Mouse (Mus musculus) intestine, embryonic 14.5 days (tissue): ENCODE data around the gene Creb3l1. TPM values are rescaled to one million over a fixed set of nuclear protein-coding genes. Genes with fewer than 3 reads are reported as not detected.

Source experiments
- ATAC-seq: fragments of 200-750 bp; cut with Nextera tagmentation; replicated peaks from 2 replicates; pipeline ENCODE4 v1.8.0; 2017; ENCODE audit warnings: low read depth, moderate number of reproducible peaks, moderate TSS enrichment, moderate library complexity; ENCODE audit not compliant: low FRiP score, low TSS enrichment
- DNase-seq: peaks from one replicate; pipeline ENCODE4 v3.0.0-alpha.2; 2018; ENCODE audit warnings: low spot score
- H3K27ac ChIP-seq: fragments of 300-500 bp; sonication (generic); 2 replicates; pipeline ENCODE4 v1.5.1; 2014; ENCODE audit warnings: low read depth, mild to moderate bottlenecking, control low read depth
- H3K27me3 ChIP-seq: fragments of 300-500 bp; sonication (generic); replicated peaks from 2 replicates; pipeline ENCODE4 v1.6.1; 2014; ENCODE audit warnings: low read length, control low read depth; ENCODE audit not compliant: control insufficient read depth, insufficient read depth
- H3K36me3 ChIP-seq: fragments of 300-500 bp; sonication (generic); 2 replicates; pipeline ENCODE4 v1.6.1; 2014; ENCODE audit warnings: low read length, control low read depth; ENCODE audit not compliant: control insufficient read depth, insufficient read depth
- H3K4me1 ChIP-seq: fragments of 300-500 bp; sonication (generic); replicated peaks from 2 replicates; pipeline ENCODE4 v1.6.1; 2014; ENCODE audit warnings: low read length, control low read depth, mixed read lengths; ENCODE audit not compliant: control insufficient read depth, insufficient read depth
- H3K4me2 ChIP-seq: fragments of 300-500 bp; sonication (generic); 2 replicates; pipeline ENCODE4 v1.6.1; 2014; ENCODE audit warnings: low read length
- H3K4me3 ChIP-seq: fragments of 300-500 bp; sonication (generic); 2 replicates; pipeline ENCODE4 v1.5.1; 2014; ENCODE audit warnings: low read depth, low read length, control low read depth, mixed read lengths
- H3K9ac ChIP-seq: fragments of 300-500 bp; sonication (generic); 2 replicates; pipeline ENCODE4 v1.6.1; 2014; ENCODE audit warnings: mild to moderate bottlenecking, low read length
- H3K9me3 ChIP-seq: fragments of 300-500 bp; sonication (generic); 2 replicates; pipeline ENCODE4 v1.6.1; 2016; ENCODE audit warnings: low read length, control low read depth; ENCODE audit not compliant: control insufficient read depth
- WGBS: fragments of 180-500 bp; shearing (Covaris S2); extraction: QIAGEN DNeasy Blood & Tissue Kit; methylation state at CpG from one replicate; pipeline ENCODE4 v1.1.7; 2014; 5-methylcytosine and 5-hydroxymethylcytosine counted together
- polyA plus RNA-seq: library from polyadenylated mRNA; unstranded; fragments of >200 nt; fragmentation: Nextera tagmentation; extraction: Ambion mirVana; gene quantifications from 2 replicates; pipeline ENCODE4 v1.2.1, GENCODE M21; 2014

Creb3l1 gene
- polyA plus RNA-seq, 1 experiment from 2014 or later = 24.1 TPM

DNA sequence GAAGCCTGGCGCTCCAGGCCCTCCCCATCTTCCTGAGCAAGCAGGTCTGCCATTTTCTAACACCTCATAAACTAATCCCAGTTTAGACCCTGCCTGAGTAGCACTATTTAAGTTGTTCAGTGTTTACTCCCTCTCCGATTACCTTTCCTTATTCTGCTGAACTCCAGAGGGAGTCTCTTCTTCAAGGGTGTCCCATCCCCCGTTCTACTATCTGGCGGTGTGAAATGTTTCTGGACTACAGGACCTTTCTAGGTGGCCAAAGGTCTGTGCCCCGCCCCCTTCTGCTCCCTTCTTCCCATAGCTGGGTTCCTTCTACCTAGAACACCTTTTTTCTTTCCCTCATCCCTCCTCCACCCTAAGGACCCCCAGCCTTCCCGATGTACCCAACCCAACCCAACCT is 36.0 kb upstream of the Creb3l1 start:
- 22% methylated on average over 6 of the region's 6 CpGs for WGBS
- no peak overlapping the region for H3K9ac ChIP-seq

GRCm38 (mm10) chr2:92059481-92060220 is 35.3 kb upstream of the Creb3l1 start:
- H3K4me1 ChIP-seq = peaks cover 12% of the 10 kb centered on the region
- peak overlapping the region; percentile 55 for H3K4me3 ChIP-seq
- ATAC-seq (peak; percentile 54), DNase-seq (peak; percentile 79)
- H3K27ac ChIP-seq = no peak overlapping the region
- WGBS = under 1% methylated on average over 63 of the region's 63 CpGs
- peaks cover 33% of the 10 kb centered on the region for H3K27me3 ChIP-seq
- no peaks in the 10 kb centered on the region for H3K36me3 ChIP-seq
- H3K9ac ChIP-seq = peak overlapping the region; percentile 34
- H3K4me2 ChIP-seq = peak overlapping the region; percentile 98
- H3K9me3 ChIP-seq = no peaks in the 10 kb centered on the region

More for the DNA sequence above, 36.0 kb upstream of the Creb3l1 start:
- Histone ChIP-seq H3K4me2 (peak overlapping the region; percentile 98), H3K4me3 (peak overlapping the region; percentile 55; the same call in 1 of the 2 replicates), H3K27ac (no peak overlapping the region), H3K9me3 (no peaks in the 10 kb centered on the region), H3K4me1 (peaks cover 12% of the 10 kb centered on the region), H3K27me3 (peaks cover 29% of the 10 kb centered on the region), H3K36me3 (no peaks in the 10 kb centered on the region)
- DNase-seq (no peak), ATAC-seq (no peak)

DNA sequence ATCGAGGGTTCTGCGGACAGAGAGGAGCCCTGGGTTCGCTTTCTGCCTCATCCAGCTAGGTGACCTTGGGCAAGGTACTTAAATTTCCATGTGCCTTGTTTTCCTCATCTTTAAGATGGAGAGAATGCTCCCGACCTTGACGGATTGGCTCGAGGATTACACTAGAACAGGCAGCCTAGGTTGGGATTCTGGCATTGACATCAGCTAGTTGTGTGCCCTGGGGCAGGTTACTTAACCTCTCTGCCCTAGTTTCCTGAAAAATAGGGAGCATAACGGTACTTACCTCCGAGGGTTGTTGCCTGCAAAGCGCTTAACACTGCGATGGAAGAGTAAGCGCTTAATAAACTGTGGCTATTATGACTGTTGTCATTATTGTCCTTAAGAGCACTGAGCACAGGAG is 34.6 kb upstream of the Creb3l1 start:
- peak overlapping the region; percentile 34 for H3K9ac ChIP-seq

DNA sequence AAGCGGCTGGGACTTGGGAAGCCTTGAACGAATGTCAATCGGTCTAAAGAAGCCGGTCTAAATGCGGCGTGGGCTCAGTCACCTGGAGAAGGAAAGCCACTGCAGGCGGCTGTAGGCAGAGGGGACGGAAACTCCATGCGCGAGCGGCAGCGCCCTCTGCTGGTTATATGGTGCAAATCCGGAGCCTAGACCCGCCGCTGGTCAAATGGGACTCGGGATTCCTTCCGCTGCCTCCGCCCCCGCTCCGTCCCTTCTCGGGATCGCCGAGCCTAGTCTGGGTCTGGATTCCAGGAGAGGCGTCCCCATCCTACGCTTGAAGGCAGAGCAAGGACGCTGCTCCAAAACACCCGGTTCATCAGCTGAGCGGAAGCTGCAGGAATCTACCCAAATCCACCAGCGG is 34.2 kb upstream of the Creb3l1 start:
- H3K4me2 ChIP-seq = peak overlapping the region; percentile 98
- H3K9me3 ChIP-seq = no peaks in the 10 kb centered on the region
- ATAC-seq (peak; percentile 57; the same call in 1 of the 2 replicates), DNase-seq (peak; percentile 98)
- peaks cover 36% of the 10 kb centered on the region for H3K27me3 ChIP-seq
- H3K9ac ChIP-seq = no peak overlapping the region
- H3K4me3 ChIP-seq = peak overlapping the region; percentile 55
- under 1% methylated on average over 29 of the region's 29 CpGs for WGBS
- H3K4me1 ChIP-seq = peaks cover 12% of the 10 kb centered on the region
- H3K27ac ChIP-seq = no peak overlapping the region
- H3K36me3 ChIP-seq = no peaks in the 10 kb centered on the region

More for the DNA sequence above, 34.6 kb upstream of the Creb3l1 start:
- Histone ChIP-seq H3K9me3 (no peaks in the 10 kb centered on the region), H3K27me3 (peaks cover 36% of the 10 kb centered on the region), H3K4me2 (peak overlapping the region; percentile 98), H3K36me3 (no peaks in the 10 kb centered on the region), H3K4me3 (peak overlapping the region; percentile 55), H3K27ac (no peak overlapping the region), H3K4me1 (peaks cover 12% of the 10 kb centered on the region)
- 3% methylated on average over 11 of the region's 11 CpGs for WGBS
- no peak for DNase-seq
- ATAC-seq = no peak

DNA sequence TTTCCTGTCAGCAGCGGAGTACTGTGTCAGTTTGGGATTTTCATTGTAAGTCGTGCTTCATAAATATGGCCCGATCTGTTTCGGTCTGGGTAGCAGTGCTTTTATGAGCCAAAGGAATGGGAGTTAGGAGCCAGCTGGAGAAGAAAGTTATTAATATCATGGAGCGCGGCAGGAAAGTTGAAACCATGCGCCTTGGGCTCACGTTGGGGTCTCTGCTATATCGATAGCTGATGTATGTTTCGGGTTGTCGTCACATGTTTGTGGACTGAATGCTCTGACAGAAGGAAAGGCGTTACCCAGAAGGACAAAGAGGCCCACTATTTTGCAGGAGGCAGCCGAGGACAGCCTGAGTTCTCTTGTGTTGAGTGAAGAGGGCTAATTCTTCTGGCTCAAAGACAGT is 32.5 kb upstream of the Creb3l1 start:
- no peak overlapping the region for H3K27ac ChIP-seq
- H3K4me1 ChIP-seq = peaks cover 12% of the 10 kb centered on the region
- 83% methylated on average over 13 of the region's 13 CpGs for WGBS
- no peak overlapping the region for H3K4me2 ChIP-seq
- ATAC-seq (no peak), DNase-seq (no peak)
- H3K9ac ChIP-seq = no peak overlapping the region
- no peak overlapping the region for H3K4me3 ChIP-seq
- peaks cover 36% of the 10 kb centered on the region for H3K27me3 ChIP-seq
- no peaks in the 10 kb centered on the region for H3K9me3 ChIP-seq
- H3K36me3 ChIP-seq = no peaks in the 10 kb centered on the region

- peaks cover 12% of the 10 kb centered on the region for H3K4me1 ChIP-seq
- no peaks in the 10 kb centered on the region for H3K9me3 ChIP-seq
- ATAC-seq = peak; percentile 40; the same call in 1 of the 2 replicates
- peaks cover 30% of the 10 kb centered on the region for H3K27me3 ChIP-seq
- peak overlapping the region; percentile 55 for H3K9ac ChIP-seq
- peak overlapping the region; percentile 33 for H3K4me3 ChIP-seq
- no peaks in the 10 kb centered on the region for H3K36me3 ChIP-seq
- peak; percentile 82 for DNase-seq
- WGBS = 4% methylated on average over 14 of the region's 14 CpGs
- H3K27ac ChIP-seq = peak overlapping the region; percentile 91
- H3K4me2 ChIP-seq = peak overlapping the region; percentile 74
Observed at GRCm38 (mm10) chr2:92055831-92056236, 31.5 kb upstream of the Creb3l1 start.

GRCm38 (mm10) chr2:92055101-92055813 is 31.0 kb upstream of the Creb3l1 start:
- no peaks in the 10 kb centered on the region for H3K9me3 ChIP-seq
- peaks cover 24% of the 10 kb centered on the region for H3K27me3 ChIP-seq
- ATAC-seq (peak; percentile 58), DNase-seq (peak; percentile 90)
- H3K27ac ChIP-seq = peak overlapping the region; percentile 91
- 3% methylated on average over 38 of the region's 38 CpGs for WGBS
- peak overlapping the region; percentile 55 for H3K9ac ChIP-seq
- no peaks in the 10 kb centered on the region for H3K36me3 ChIP-seq
- H3K4me3 ChIP-seq = peak overlapping the region; percentile 33
- peaks cover 12% of the 10 kb centered on the region for H3K4me1 ChIP-seq
- H3K4me2 ChIP-seq = peak overlapping the region; percentile 74

GRCm38 (mm10) chr2:92052754-92053153 is 28.5 kb upstream of the Creb3l1 start:
- WGBS = 56% methylated on average over 2 of the region's 2 CpGs
- Histone ChIP-seq H3K4me1 (peaks cover 12% of the 10 kb centered on the region), H3K4me2 (no peak overlapping the region), H3K9ac (no peak overlapping the region), H3K9me3 (no peaks in the 10 kb centered on the region), H3K36me3 (no peaks in the 10 kb centered on the region), H3K27me3 (peaks cover 8% of the 10 kb centered on the region), H3K27ac (no peak overlapping the region), H3K4me3 (no peak overlapping the region)
- no peak for ATAC-seq
- DNase-seq = no peak
